Mouse (Mus musculus) cortical plate, adult 2 months (tissue): ENCODE measurements around the gene Supt5. TPM values are rescaled to one million over a fixed set of nuclear protein-coding genes. Genes with fewer than 3 reads are reported as not detected.

ENCODE experiments used
- H3K27ac ChIP-seq: fragments of 200-500 bp; 2 replicates; pipeline ENCODE4 v1.5.1; 2012; ENCODE audit warnings: low read length, control low read depth, inconsistent platforms; ENCODE audit not compliant: insufficient read depth
- H3K4me1 ChIP-seq: fragments of 200-500 bp; 2 replicates; pipeline ENCODE4 v1.6.1; 2011; ENCODE audit warnings: low read length; ENCODE audit not compliant: control insufficient read depth, insufficient read depth
- H3K4me3 ChIP-seq: fragments of 200-500 bp; 2 replicates; pipeline ENCODE4 v1.5.1; 2011; ENCODE audit warnings: mild to moderate bottlenecking, low read length, control low read depth; ENCODE audit not compliant: insufficient read depth
- CTCF ChIP-seq: fragments of 200-500 bp; IDR thresholded peaks from 2 replicates; pipeline ENCODE4 v1.5.1; 2011; ENCODE audit warnings: mild to moderate bottlenecking, control low read depth, low read length; ENCODE audit not compliant: insufficient read depth; ENCODE audit errors: extremely low read depth
- POLR2A ChIP-seq: fragments of 200-500 bp; IDR thresholded peaks from 2 replicates; pipeline ENCODE4 v1.6.1; 2011; ENCODE audit warnings: mild to moderate bottlenecking, low read length, control low read depth; ENCODE audit not compliant: insufficient read depth; ENCODE audit errors: extremely low read depth
- polyA plus RNA-seq: library from polyadenylated mRNA; depleted of rRNA; stranded (reverse); fragments of >200 nt; gene quantifications from 2 replicates; pipeline ENCODE4 v1.2.3, GENCODE M21; 2012

Supt5 gene
- polyA plus RNA-seq, 1 experiment = 112 TPM

DNA sequence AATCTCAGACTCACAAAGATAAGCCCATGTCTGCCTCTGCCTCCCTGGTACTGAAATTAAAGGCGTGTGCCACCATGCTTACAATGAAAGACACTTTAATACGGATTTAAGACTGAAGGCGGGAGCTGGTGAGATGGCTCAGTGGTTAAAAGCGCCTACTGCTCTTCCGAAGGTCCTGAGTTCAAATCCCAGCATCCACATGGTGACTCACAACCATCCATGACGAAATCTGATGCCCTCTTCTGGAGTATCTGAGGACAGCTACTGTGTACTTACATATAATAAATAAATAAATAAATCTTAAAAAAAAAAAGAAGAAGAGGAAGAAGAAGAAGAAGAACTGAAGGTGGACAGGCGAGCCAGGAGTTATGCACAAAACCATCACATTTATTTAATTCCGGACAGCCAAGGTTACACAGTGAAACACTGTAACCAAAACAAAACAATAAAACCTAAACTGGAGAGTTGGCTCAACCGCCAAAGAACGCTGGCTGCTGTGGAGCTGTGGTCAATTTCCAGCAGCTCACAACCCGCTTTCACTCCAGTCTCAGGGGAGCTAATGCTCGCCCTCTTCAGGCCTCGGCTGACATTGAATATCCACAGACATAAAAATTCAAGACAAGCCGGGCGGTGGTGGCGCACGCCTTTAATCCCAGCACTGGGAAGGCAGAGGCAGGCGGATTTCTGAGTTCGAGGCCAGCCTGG, 819 bp upstream of the Supt5 start:
- Histone ChIP-seq H3K4me1 (peaks cover 2% of the 10 kb centered on the region; the same call in 1 of the 2 replicates), H3K27ac (peak overlapping the region; percentile 25; the same call in 1 of the 2 replicates), H3K4me3 (peak overlapping the region; percentile 77)
- TF ChIP-seq CTCF = no peak

- TF ChIP-seq CTCF (no peak), POLR2A (no peak)
- Histone ChIP-seq H3K27ac (no peak overlapping the region), H3K4me3 (no peak overlapping the region), H3K4me1 (peaks cover 2% of the 10 kb centered on the region; the same call in 1 of the 2 replicates)
These were observed 3.1 kb downstream of the Supt5 start for GRCm38 (mm10) chr7:28335471-28335870.

DNA sequence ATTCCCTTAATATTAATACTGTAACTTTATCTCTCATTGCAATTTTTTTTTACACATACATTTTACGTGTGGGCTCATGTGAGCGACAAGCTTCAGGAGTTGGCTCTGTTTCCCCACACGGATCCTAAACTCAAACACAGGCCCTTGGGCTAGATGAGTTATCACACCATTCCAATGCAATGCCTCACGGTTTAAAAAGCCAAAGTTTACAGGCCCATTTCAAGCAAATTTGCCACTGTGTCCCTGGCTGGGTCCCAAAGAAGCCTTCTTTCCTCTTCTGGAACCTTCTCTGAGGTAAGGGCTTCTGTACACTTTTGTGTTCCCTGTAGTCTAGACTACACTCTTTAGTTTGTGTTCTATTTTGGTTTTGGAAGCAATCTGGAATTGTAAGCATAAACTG, 4.0 kb downstream of the Supt5 start:
- no peak overlapping the region for H3K4me3 ChIP-seq
- no peak overlapping the region for H3K27ac ChIP-seq
- H3K4me1 ChIP-seq = peaks cover 2% of the 10 kb centered on the region; the same call in 1 of the 2 replicates
- TF ChIP-seq POLR2A = no peak
- no peak for TF ChIP-seq CTCF

DNA sequence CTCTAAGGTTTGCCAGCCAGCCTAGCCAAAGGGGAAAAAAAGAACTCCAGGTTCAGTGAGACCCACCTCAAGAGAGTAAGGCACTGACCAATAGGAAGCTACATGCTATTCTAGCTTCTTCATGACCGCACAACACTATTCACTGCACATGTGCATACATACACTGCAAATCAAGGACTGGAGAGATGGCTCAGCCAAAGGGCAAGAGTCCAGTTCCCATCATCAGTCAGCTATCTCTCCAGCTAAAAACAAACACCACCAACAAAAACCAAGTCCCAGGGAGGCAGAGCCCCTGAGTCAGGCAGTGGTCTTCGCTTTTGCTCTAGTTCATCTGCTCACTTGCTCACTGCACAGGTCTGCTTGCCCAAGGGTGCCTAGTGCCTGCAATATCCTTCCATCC, 10.3 kb downstream of the Supt5 start:
- Histone ChIP-seq H3K4me1 (no peaks in the 10 kb centered on the region), H3K4me3 (no peak overlapping the region), H3K27ac (no peak overlapping the region)
- TF ChIP-seq CTCF (no peak), POLR2A (no peak)

GRCm38 (mm10) chr7:28326457-28326856, 12.1 kb downstream of the Supt5 start:
- Histone ChIP-seq H3K4me1 (no peaks in the 10 kb centered on the region), H3K4me3 (no peak overlapping the region), H3K27ac (no peak overlapping the region)
- TF ChIP-seq CTCF (no peak), POLR2A (no peak)

DNA sequence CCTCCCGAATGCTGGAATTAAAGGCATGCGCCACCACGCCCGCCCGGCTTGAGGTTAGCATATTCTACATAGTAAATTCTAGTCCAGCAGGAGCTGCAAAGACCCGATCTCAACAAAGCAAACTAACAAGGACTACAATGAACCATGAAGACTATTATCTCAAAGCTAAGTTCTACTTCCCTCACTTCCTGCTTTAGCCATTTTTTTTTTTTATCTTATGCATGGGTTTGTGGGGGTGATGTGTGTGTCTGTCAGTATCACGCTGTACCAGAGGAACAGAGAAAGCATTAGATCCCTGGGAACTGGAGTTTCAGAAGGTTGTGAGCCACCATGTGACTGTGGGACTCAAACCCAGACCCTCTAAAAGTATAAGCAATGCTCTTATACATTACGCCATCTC, 13.3 kb downstream of the Supt5 start:
- Histone ChIP-seq H3K4me3 (no peak overlapping the region), H3K4me1 (no peaks in the 10 kb centered on the region), H3K27ac (no peak overlapping the region)
- TF ChIP-seq CTCF (no peak), POLR2A (no peak)

DNA sequence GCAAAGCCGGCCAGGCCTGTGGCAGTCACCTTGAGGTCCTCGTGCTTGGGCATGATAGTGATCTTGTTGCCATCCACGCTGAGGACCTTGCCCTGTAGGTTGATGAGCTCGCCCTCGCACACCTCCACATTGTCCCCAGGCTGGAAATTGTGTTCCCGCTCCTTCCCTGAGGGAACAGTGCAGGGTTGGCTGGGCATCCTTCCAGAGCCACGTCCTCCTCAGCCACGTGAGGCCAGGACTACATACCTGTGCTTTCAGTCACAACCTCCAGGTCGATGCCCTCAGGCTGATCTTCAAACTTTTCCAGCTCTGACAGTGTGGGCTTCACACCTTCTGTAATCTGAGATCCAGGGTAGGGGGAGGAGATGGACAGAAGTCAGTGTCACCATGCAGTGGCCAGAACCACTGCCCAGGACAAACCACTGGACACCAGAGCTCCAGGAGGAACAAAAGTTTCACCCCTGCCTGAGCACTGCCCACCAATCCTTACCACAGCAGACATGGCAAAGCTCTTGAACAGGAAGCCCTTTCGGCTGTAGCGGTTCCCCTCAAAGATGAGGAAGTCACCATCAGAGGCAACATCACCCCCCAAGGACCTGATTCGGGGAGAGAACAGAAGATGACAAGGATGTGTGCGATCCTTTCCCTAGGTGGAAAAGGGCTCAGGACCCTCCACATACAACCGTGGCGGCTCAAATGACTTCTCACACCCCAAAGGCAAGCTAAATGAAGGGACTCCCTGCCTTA, 16.4 kb downstream of the Supt5 start:
- Histone ChIP-seq H3K4me1 (no peaks in the 10 kb centered on the region), H3K27ac (no peak overlapping the region), H3K4me3 (no peak overlapping the region)
- no peak for TF ChIP-seq POLR2A
- no peak for TF ChIP-seq CTCF

DNA sequence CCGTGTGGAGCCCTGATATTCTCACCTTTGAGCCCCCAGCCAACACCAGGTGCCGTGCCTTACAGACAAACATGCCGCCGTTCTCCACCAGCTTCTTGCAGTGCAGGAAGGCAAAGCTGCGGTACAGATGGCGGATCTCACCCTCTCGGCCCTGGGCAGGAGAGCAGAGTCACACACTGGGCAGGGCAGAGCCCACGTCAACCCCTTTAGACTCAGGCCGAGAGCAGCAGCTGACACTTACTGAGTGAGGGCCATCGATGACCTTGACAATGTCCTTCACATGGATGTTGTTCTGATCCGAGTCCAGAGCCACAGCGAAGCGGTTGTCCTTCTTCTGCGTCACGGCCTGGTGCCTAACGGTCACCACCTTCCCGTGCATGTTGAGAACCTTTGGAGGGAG, 19.8 kb downstream of the Supt5 start:
- H3K4me3 ChIP-seq = no peak overlapping the region
- TF ChIP-seq POLR2A (no peak), CTCF (no peak)
- H3K27ac ChIP-seq = no peak overlapping the region
- no peaks in the 10 kb centered on the region for H3K4me1 ChIP-seq

GRCm38 (mm10) chr7:28318036-28318435, 20.5 kb downstream of the Supt5 start:
- no peak overlapping the region for H3K27ac ChIP-seq
- no peak for TF ChIP-seq CTCF
- TF ChIP-seq POLR2A = no peak
- H3K4me3 ChIP-seq = no peak overlapping the region
- no peaks in the 10 kb centered on the region for H3K4me1 ChIP-seq

DNA sequence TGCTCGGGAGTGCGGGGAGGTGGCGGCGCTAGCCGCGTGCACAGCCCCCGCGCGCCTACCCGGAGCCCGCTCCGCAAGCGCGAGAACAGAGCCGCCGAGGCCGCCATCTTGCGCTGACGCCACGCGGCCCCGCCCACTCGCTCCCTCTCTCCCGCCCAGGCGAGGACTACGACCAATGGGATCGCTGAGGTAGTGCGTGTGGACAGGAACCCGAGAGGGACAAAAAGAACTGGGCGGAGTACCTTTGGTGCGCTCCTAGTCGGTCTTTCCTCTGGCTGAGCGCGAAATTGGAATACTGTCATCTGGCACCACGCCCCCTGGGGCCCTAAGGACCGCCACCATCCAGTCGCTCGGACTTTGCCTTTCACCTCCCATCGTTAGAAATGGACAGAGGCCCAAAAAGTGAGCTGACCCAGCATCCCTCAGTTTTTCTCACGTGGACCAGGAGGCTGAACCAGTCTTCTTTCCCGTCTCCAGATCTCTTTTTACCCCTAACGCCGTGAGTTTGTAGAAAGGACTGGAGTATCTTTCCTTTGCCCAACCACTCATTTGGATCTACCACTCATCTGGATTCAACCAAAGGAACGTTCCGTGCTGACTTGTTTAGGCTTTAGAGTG, 26.5 kb downstream of the Supt5 start, which contains the start of gene Timm50:
Timm50 (minus strand) TSS at position 147 of the 618 bp plus-strand sequence.
- no peak within 1 kb of the TSS for H3K27ac ChIP-seq
- H3K4me3 ChIP-seq = peak within 1 kb of the TSS; percentile 58
- H3K4me1 ChIP-seq = 0 out of 2 replicates have a peak, but pooled peaks cover 1% of the 10 kb centered on the region
- peak; percentile 54; the same call in 1 of the 2 replicates for TF ChIP-seq POLR2A
- no peak for TF ChIP-seq CTCF
